Mouse (Mus musculus) embryonic facial prominence, embryonic 15.5 days (tissue): Measurements from ENCODE around the gene Siae. TPM values are rescaled to one million over a fixed set of nuclear protein-coding genes. Genes with fewer than 3 reads are reported as not detected.

Experiments used
- ATAC-seq: fragments of 200-750 bp; cut with Nextera tagmentation; 2 replicates; pipeline ENCODE4 v1.8.0; 2017; ENCODE audit warnings: low read depth, moderate TSS enrichment; ENCODE audit not compliant: insufficient number of reproducible peaks, low FRiP score, low TSS enrichment
- H3K27ac ChIP-seq: fragments of 300-500 bp; sonication (generic); replicated peaks from 2 replicates; pipeline ENCODE4 v1.5.1; 2015; ENCODE audit warnings: mild to moderate bottlenecking, inconsistent platforms
- H3K27me3 ChIP-seq: fragments of 300-500 bp; sonication (generic); 2 replicates; pipeline ENCODE4 v1.6.1; 2015; ENCODE audit warnings: inconsistent platforms
- H3K36me3 ChIP-seq: fragments of 300-500 bp; sonication (generic); 2 replicates; pipeline ENCODE4 v1.6.1; 2015; ENCODE audit warnings: mild to moderate bottlenecking, inconsistent platforms
- H3K4me1 ChIP-seq: fragments of 300-500 bp; sonication (generic); 2 replicates; pipeline ENCODE4 v1.6.1; 2015; ENCODE audit warnings: inconsistent platforms
- H3K4me2 ChIP-seq: fragments of 300-500 bp; sonication (generic); replicated peaks from 2 replicates; pipeline ENCODE4 v1.6.1; 2015; ENCODE audit warnings: mild to moderate bottlenecking, inconsistent platforms
- H3K4me3 ChIP-seq: fragments of 300-500 bp; sonication (generic); replicated peaks from 2 replicates; pipeline ENCODE4 v1.5.1; 2015; ENCODE audit warnings: mild to moderate bottlenecking, inconsistent platforms
- H3K9ac ChIP-seq: fragments of 300-500 bp; sonication (generic); 2 replicates; pipeline ENCODE4 v1.6.1; 2015; ENCODE audit warnings: inconsistent platforms
- H3K9me3 ChIP-seq: fragments of 300-500 bp; sonication (generic); replicated peaks from 2 replicates; pipeline ENCODE4 v1.6.1; 2016; ENCODE audit warnings: inconsistent platforms
- WGBS: fragments of 180-500 bp; shearing (Covaris S2); methylation state at CpG from one replicate; pipeline ENCODE4 v1.1.7; 2015; 5-methylcytosine and 5-hydroxymethylcytosine counted together
- polyA plus RNA-seq: library from polyadenylated mRNA; unstranded; fragments of >200 nt; fragmentation: Nextera tagmentation; extraction: Ambion mirVana; gene quantifications from 2 replicates; pipeline ENCODE4 v1.2.1, GENCODE M21; 2015

The Siae gene
- polyA plus RNA-seq, 1 experiment from 2014 or later = 10.9 TPM

GRCm38 (mm10) chr9:37556366-37556765 lies 868 bp downstream of the Siae start:
- Histone ChIP-seq H3K4me1 (peaks cover 30% of the 10 kb centered on the region), H3K27ac (peak overlapping the region; percentile 51; the same call in 1 of the 2 replicates), H3K9ac (no peak overlapping the region), H3K36me3 (no peaks in the 10 kb centered on the region), H3K9me3 (no peaks in the 10 kb centered on the region), H3K4me3 (no peak overlapping the region), H3K27me3 (peaks cover 20% of the 10 kb centered on the region), H3K4me2 (no peak overlapping the region)
- WGBS = 50% methylated on average over 3 of the region's 3 CpGs
- no peak; the same call in 1 of the 2 replicates for ATAC-seq

GRCm38 (mm10) chr9:37560617-37561016 lies 5.1 kb downstream of the Siae start:
- Histone ChIP-seq H3K9me3 (no peaks in the 10 kb centered on the region), H3K4me3 (no peak overlapping the region), H3K4me2 (no peak overlapping the region), H3K4me1 (peaks cover 7% of the 10 kb centered on the region; the same call in 1 of the 2 replicates), H3K36me3 (no peaks in the 10 kb centered on the region), H3K9ac (no peak overlapping the region), H3K27ac (no peak overlapping the region), H3K27me3 (0 out of 2 replicates have a peak, but pooled peaks cover 4% of the 10 kb centered on the region)
- ATAC-seq = no peak
- 90% methylated on average over 2 of the region's 2 CpGs for WGBS

- peaks cover 8% of the 10 kb centered on the region; the same call in 1 of the 2 replicates for H3K4me1 ChIP-seq
- no peak for ATAC-seq
- no peak overlapping the region for H3K4me2 ChIP-seq
- H3K36me3 ChIP-seq = no peaks in the 10 kb centered on the region
- 74% methylated on average over 1 of the region's 1 CpGs for WGBS
- H3K4me3 ChIP-seq = no peak overlapping the region
- no peak overlapping the region for H3K27ac ChIP-seq
- H3K9ac ChIP-seq = no peak overlapping the region
- peaks cover 3% of the 10 kb centered on the region; the same call in 1 of the 2 replicates for H3K27me3 ChIP-seq
- no peaks in the 10 kb centered on the region for H3K9me3 ChIP-seq
Observed at GRCm38 (mm10) chr9:37563805-37564204, 8.3 kb downstream of the Siae start.

GRCm38 (mm10) chr9:37567019-37567418 lies 11.5 kb downstream of the Siae start:
- H3K4me1 ChIP-seq = peaks cover 8% of the 10 kb centered on the region; the same call in 1 of the 2 replicates
- H3K27me3 ChIP-seq = peaks cover 3% of the 10 kb centered on the region; the same call in 1 of the 2 replicates
- no peaks in the 10 kb centered on the region for H3K36me3 ChIP-seq
- no peak overlapping the region for H3K27ac ChIP-seq
- 96% methylated on average over 2 of the region's 2 CpGs for WGBS
- no peak overlapping the region for H3K4me3 ChIP-seq
- no peaks in the 10 kb centered on the region for H3K9me3 ChIP-seq
- ATAC-seq = no peak
- no peak overlapping the region for H3K4me2 ChIP-seq
- no peak overlapping the region for H3K9ac ChIP-seq

- H3K36me3 ChIP-seq = no peaks in the 10 kb centered on the region
- peaks cover 3% of the 10 kb centered on the region; the same call in 1 of the 2 replicates for H3K27me3 ChIP-seq
- H3K9me3 ChIP-seq = no peaks in the 10 kb centered on the region
- peaks cover 8% of the 10 kb centered on the region; the same call in 1 of the 2 replicates for H3K4me1 ChIP-seq
- WGBS = 48% methylated on average over 5 of the region's 5 CpGs
- no peak overlapping the region for H3K4me2 ChIP-seq
- ATAC-seq = no peak
- no peak overlapping the region for H3K4me3 ChIP-seq
- H3K9ac ChIP-seq = no peak overlapping the region
- H3K27ac ChIP-seq = no peak overlapping the region
Observed at GRCm38 (mm10) chr9:37567454-37567853, 12.0 kb downstream of the Siae start.

- Histone ChIP-seq H3K27me3 (peaks cover 3% of the 10 kb centered on the region; the same call in 1 of the 2 replicates), H3K27ac (no peak overlapping the region), H3K4me1 (peaks cover 8% of the 10 kb centered on the region; the same call in 1 of the 2 replicates), H3K4me2 (no peak overlapping the region), H3K36me3 (no peaks in the 10 kb centered on the region), H3K4me3 (no peak overlapping the region), H3K9ac (no peak overlapping the region), H3K9me3 (no peaks in the 10 kb centered on the region)
- 40% methylated on average over 15 of the region's 15 CpGs for whole genome bisulfite sequencing
- ATAC-seq = no peak
Observed at GRCm38 (mm10) chr9:37567892-37568604, 12.6 kb downstream of the Siae start.

GRCm38 (mm10) chr9:37568605-37569214 lies 13.2 kb downstream of the Siae start:
- Histone ChIP-seq H3K27me3 (peaks cover 3% of the 10 kb centered on the region; the same call in 1 of the 2 replicates), H3K4me1 (peaks cover 8% of the 10 kb centered on the region; the same call in 1 of the 2 replicates), H3K27ac (no peak overlapping the region), H3K9me3 (no peaks in the 10 kb centered on the region), H3K9ac (no peak overlapping the region), H3K4me3 (no peak overlapping the region), H3K36me3 (no peaks in the 10 kb centered on the region), H3K4me2 (no peak overlapping the region)
- ATAC-seq = no peak
- WGBS = 46% methylated on average over 4 of the region's 4 CpGs

- H3K9me3 ChIP-seq = no peaks in the 10 kb centered on the region
- H3K36me3 ChIP-seq = no peaks in the 10 kb centered on the region
- H3K27me3 ChIP-seq = peaks cover 3% of the 10 kb centered on the region; the same call in 1 of the 2 replicates
- no peak overlapping the region for H3K9ac ChIP-seq
- H3K4me2 ChIP-seq = no peak overlapping the region
- no peak overlapping the region for H3K4me3 ChIP-seq
- 64% methylated on average over 2 of the region's 2 CpGs for WGBS
- ATAC-seq = no peak
- H3K27ac ChIP-seq = no peak overlapping the region
- H3K4me1 ChIP-seq = peaks cover 8% of the 10 kb centered on the region; the same call in 1 of the 2 replicates
Observed at GRCm38 (mm10) chr9:37569231-37569835, 13.8 kb downstream of the Siae start.

GRCm38 (mm10) chr9:37572204-37572876 lies 16.8 kb downstream of the Siae start:
- Histone ChIP-seq H3K9ac (no peak overlapping the region), H3K27me3 (peaks cover 2% of the 10 kb centered on the region; the same call in 1 of the 2 replicates), H3K36me3 (no peaks in the 10 kb centered on the region), H3K27ac (no peak overlapping the region), H3K4me1 (peaks cover 16% of the 10 kb centered on the region), H3K9me3 (no peaks in the 10 kb centered on the region), H3K4me2 (no peak overlapping the region), H3K4me3 (no peak overlapping the region)
- no peak for ATAC-seq
- WGBS = 59% methylated on average over 3 of the region's 3 CpGs

GRCm38 (mm10) chr9:37576436-37576930 lies 21.0 kb downstream of the Siae start:
- H3K4me3 ChIP-seq = no peak overlapping the region
- ATAC-seq = peak; percentile 75

More at GRCm38 (mm10) chr9:37576436-37576930, 21.0 kb downstream of the Siae start:
- Histone ChIP-seq H3K9ac (no peak overlapping the region), H3K27me3 (peaks cover 2% of the 10 kb centered on the region; the same call in 1 of the 2 replicates), H3K4me2 (peak overlapping the region; percentile 32), H3K9me3 (no peaks in the 10 kb centered on the region), H3K36me3 (no peaks in the 10 kb centered on the region), H3K27ac (no peak overlapping the region), H3K4me1 (peaks cover 8% of the 10 kb centered on the region)
- 12% methylated on average over 14 of the region's 14 CpGs for WGBS
